Mouse (Mus musculus) neural tube, embryonic 11.5 days (tissue): ENCODE data around the gene Gm9903. TPM values are rescaled to one million over a fixed set of nuclear protein-coding genes. Genes with fewer than 3 reads are reported as not detected.

Experiments
- ATAC-seq: fragments of 200-750 bp; cut with Nextera tagmentation; 2 replicates; pipeline ENCODE4 v1.8.0; 2017; ENCODE audit warnings: moderate number of reproducible peaks, mild to moderate bottlenecking, moderate TSS enrichment, moderate library complexity; ENCODE audit not compliant: insufficient read depth, low FRiP score, low TSS enrichment
- DNase-seq: peaks from one replicate; pipeline ENCODE4 v3.0.0-alpha.2; 2015; ENCODE audit warnings: low spot score
- H3K27ac ChIP-seq: fragments of 300-500 bp; sonication (generic); 2 replicates; pipeline ENCODE4 v1.5.1; 2014; ENCODE audit warnings: low read depth, mild to moderate bottlenecking, low read length
- H3K27me3 ChIP-seq: fragments of 300-500 bp; sonication (generic); 2 replicates; pipeline ENCODE4 v1.6.1; 2014; ENCODE audit warnings: mild to moderate bottlenecking, low read length, mixed read lengths; ENCODE audit not compliant: control insufficient read depth, insufficient read depth
- H3K36me3 ChIP-seq: fragments of 300-500 bp; sonication (generic); 2 replicates; pipeline ENCODE4 v1.6.1; 2014; ENCODE audit warnings: mild to moderate bottlenecking, low read length, moderate library complexity, mixed read lengths; ENCODE audit not compliant: control insufficient read depth, insufficient read depth
- H3K4me1 ChIP-seq: fragments of 300-500 bp; sonication (generic); 2 replicates; pipeline ENCODE4 v1.6.1; 2014; ENCODE audit warnings: low read length, mixed read lengths; ENCODE audit not compliant: control insufficient read depth, insufficient read depth
- H3K4me2 ChIP-seq: fragments of 300-500 bp; sonication (generic); 2 replicates; pipeline ENCODE4 v1.6.1; 2014; ENCODE audit warnings: low read depth, mild to moderate bottlenecking, moderate library complexity
- H3K4me3 ChIP-seq: fragments of 300-500 bp; sonication (generic); 2 replicates; pipeline ENCODE4 v1.5.1; 2014; ENCODE audit warnings: low read depth, low read length
- H3K9ac ChIP-seq: fragments of 300-500 bp; sonication (generic); 2 replicates; pipeline ENCODE4 v1.6.1; 2014; ENCODE audit warnings: mild to moderate bottlenecking, low read length
- H3K9me3 ChIP-seq: fragments of 300-500 bp; sonication (generic); 2 replicates; pipeline ENCODE4 v1.6.1; 2016; ENCODE audit warnings: low read length; ENCODE audit not compliant: control insufficient read depth
- whole genome bisulfite sequencing: fragments of 180-500 bp; shearing (Covaris S2); extraction: QIAGEN DNeasy Blood & Tissue Kit; methylation state at CpG from one replicate; pipeline ENCODE4 v1.1.7; 2014; 5-methylcytosine and 5-hydroxymethylcytosine counted together
- polyA plus RNA-seq: library from polyadenylated mRNA; unstranded; fragments of >200 nt; fragmentation: Nextera tagmentation; extraction: Ambion mirVana; gene quantifications from 2 replicates; pipeline ENCODE4 v1.2.1, GENCODE M21; 2014

Gm9903 gene
- polyA plus RNA-seq, 1 experiment from 2014 or later, result 0.77 TPM

DNA sequence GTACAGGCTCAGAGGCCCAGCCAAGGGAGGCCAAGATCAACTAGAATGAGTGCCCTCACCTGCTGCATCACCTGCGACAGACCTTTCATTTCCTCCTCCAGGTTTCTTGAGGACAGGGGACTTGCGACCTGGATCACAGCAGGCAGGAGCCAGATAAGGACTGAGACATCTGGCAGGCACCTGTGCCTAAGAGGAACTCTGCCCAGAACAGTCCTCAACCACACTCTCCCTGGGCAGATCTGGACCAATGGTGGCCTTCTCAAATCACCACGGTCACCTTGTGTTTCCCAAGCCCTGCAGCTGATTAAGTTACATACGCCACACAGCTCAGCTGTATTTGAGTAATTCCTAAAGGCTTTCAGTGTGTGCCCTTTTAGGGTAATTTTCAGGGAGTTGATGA is 890 bp downstream of the Gm9903 start:
- ATAC-seq (no peak), DNase-seq (no peak)
- Histone ChIP-seq H3K9ac (no peak overlapping the region), H3K27me3 (no peaks in the 10 kb centered on the region), H3K27ac (no peak overlapping the region), H3K36me3 (no peaks in the 10 kb centered on the region), H3K4me2 (peak overlapping the region; percentile 40; the same call in 1 of the 2 replicates), H3K9me3 (no peaks in the 10 kb centered on the region), H3K4me1 (peaks cover 7% of the 10 kb centered on the region; the same call in 1 of the 2 replicates), H3K4me3 (no peak overlapping the region)
- 63% methylated on average over 4 of the region's 4 CpGs for WGBS

- DNase-seq, result no peak
- no peak overlapping the region for H3K9ac ChIP-seq
- H3K4me1 ChIP-seq, result peaks cover 7% of the 10 kb centered on the region; the same call in 1 of the 2 replicates
- no peaks in the 10 kb centered on the region for H3K9me3 ChIP-seq
- WGBS, result 89% methylated on average over 1 of the region's 1 CpGs
- no peaks in the 10 kb centered on the region for H3K27me3 ChIP-seq
- H3K4me3 ChIP-seq, result no peak overlapping the region
- no peaks in the 10 kb centered on the region for H3K36me3 ChIP-seq
- H3K4me2 ChIP-seq, result no peak overlapping the region
- ATAC-seq, result no peak
- no peak overlapping the region for H3K27ac ChIP-seq
Observed at GRCm38 (mm10) chr5:33632526-33632925, 2.8 kb downstream of the Gm9903 start.

DNA sequence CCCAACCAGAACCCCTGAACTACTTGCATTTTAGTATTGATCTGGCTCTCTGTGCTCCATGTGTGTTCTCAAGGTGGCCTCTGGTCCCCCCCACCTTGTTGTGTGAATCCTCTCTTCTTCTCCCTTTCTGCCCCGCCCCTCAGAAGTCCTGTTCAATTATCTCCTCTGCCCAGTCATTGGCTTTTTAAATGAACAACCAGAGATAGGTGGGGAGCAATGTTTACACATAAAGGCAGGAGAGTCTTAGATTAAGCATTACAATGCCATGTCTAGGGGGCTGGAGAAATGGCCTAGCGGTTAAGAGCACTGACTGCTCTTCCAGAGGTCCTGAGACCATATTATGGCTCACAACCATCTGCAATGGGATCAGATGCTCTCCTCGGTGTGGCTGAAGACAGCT is 5.6 kb downstream of the Gm9903 start:
- Histone ChIP-seq H3K4me1 (no peaks in the 10 kb centered on the region), H3K36me3 (peaks cover 4% of the 10 kb centered on the region; the same call in 1 of the 2 replicates), H3K4me2 (no peak overlapping the region), H3K27me3 (no peaks in the 10 kb centered on the region), H3K27ac (no peak overlapping the region), H3K9ac (no peak overlapping the region), H3K4me3 (no peak overlapping the region), H3K9me3 (no peaks in the 10 kb centered on the region)
- ATAC-seq, result no peak
- no peak for DNase-seq
- 88% methylated on average over 3 of the region's 3 CpGs for WGBS

DNA sequence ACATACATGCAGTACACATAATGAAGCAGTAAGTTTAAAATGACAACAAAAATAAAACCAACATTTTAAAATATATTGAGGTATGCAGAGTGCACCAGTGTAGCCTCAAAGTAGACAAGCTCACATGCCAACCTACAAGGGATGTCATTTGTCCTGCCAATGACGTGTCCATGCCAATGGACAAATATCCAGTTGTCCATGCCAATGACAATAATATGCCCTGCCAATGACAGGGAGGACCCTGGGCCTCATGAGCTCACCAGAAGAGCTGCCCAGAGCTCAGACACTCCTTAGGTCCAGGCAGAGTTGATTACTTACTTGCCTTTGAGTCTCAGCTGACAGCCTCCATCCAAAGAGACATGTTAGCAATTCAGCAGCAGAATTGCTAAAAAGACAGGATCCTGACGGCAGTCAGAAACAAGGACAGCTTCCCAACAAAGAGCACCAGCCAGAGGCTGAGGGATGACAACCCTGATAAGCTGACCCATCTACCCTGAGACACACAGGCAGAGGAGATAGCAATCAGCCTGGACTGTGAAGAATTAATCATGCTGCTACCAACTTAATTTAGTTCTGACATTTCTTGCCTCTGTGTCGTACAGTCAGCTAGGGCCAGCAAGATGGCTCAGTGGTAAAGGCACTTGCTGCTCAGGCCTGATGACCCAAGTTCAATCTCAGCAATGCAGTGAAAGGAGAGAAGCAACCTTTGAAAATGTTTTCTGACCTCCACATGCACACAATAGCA is 8.1 kb downstream of the Gm9903 start:
- H3K4me2 ChIP-seq, result no peak overlapping the region
- peaks cover 8% of the 10 kb centered on the region for H3K36me3 ChIP-seq
- no peak overlapping the region for H3K27ac ChIP-seq
- no peak overlapping the region for H3K4me3 ChIP-seq
- 87% methylated on average over 3 of the region's 3 CpGs for WGBS
- H3K9ac ChIP-seq, result no peak overlapping the region
- H3K4me1 ChIP-seq, result no peaks in the 10 kb centered on the region
- DNase-seq, result no peak
- no peaks in the 10 kb centered on the region for H3K9me3 ChIP-seq
- no peaks in the 10 kb centered on the region for H3K27me3 ChIP-seq
- no peak for ATAC-seq

GRCm38 (mm10) chr5:33638826-33639225 is 9.1 kb downstream of the Gm9903 start:
- Histone ChIP-seq H3K9ac (no peak overlapping the region), H3K36me3 (peaks cover 11% of the 10 kb centered on the region)
- WGBS, result 72% methylated on average over 4 of the region's 4 CpGs

DNA sequence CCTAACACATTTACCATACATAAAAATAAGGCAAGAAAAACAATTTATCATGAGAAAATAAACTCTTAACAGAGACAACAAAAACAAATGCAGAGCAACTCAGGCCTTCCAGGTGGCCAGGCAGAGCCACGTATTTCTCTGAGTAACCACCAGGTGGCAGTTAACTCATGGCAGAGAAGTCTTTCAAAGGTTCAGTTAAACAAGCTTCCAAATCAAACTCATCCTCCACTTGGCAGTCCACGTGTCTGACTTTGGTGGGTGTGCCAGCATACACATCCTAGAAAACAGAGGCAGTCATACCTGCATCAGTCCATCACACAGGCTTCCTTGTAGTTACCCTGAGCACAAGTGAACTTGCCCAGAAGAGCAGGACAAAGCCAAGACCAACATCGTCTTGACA is 10.9 kb downstream of the Gm9903 start:
- Histone ChIP-seq H3K27ac (no peak overlapping the region), H3K9me3 (no peaks in the 10 kb centered on the region), H3K9ac (no peak overlapping the region), H3K4me1 (no peaks in the 10 kb centered on the region), H3K4me2 (no peak overlapping the region), H3K27me3 (no peaks in the 10 kb centered on the region), H3K4me3 (no peak overlapping the region), H3K36me3 (peaks cover 11% of the 10 kb centered on the region)
- DNase-seq, result peak; percentile 45
- no peak for ATAC-seq
- 54% methylated on average over 3 of the region's 3 CpGs for WGBS

More at GRCm38 (mm10) chr5:33638826-33639225, 9.1 kb downstream of the Gm9903 start:
- DNase-seq, result no peak
- Histone ChIP-seq H3K4me2 (no peak overlapping the region), H3K4me3 (no peak overlapping the region), H3K4me1 (no peaks in the 10 kb centered on the region), H3K27ac (no peak overlapping the region), H3K9me3 (no peaks in the 10 kb centered on the region), H3K27me3 (no peaks in the 10 kb centered on the region)
- ATAC-seq, result no peak

DNA sequence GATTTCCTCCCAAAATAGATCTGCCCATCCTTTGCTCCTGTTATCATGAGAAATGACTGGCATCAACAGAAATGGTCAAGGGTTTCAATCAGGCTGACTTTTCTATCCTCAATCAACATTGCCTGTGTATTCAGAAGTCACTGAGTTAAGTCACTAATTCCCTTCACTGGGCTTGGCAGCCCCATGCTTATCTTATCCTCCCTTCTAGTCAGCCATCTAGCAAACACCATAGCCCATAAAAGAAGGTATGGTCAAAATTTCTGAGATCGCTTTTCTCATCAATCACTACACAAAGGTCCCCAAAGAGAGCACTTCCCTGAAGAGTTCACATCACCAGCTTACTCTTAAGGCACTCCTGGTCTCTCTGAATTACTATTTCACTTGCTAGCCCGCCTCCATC is 21.3 kb downstream of the Gm9903 start:
- Histone ChIP-seq H3K9ac (peak overlapping the region; percentile 80), H3K4me3 (peak overlapping the region; percentile 83), H3K27me3 (no peaks in the 10 kb centered on the region), H3K27ac (no peak overlapping the region), H3K9me3 (no peaks in the 10 kb centered on the region), H3K36me3 (peaks cover 8% of the 10 kb centered on the region), H3K4me1 (peaks cover 7% of the 10 kb centered on the region; the same call in 1 of the 2 replicates), H3K4me2 (peak overlapping the region; percentile 52)
- ATAC-seq (no peak), DNase-seq (no peak)
- WGBS, result 18% methylated on average over 2 of the region's 2 CpGs

DNA sequence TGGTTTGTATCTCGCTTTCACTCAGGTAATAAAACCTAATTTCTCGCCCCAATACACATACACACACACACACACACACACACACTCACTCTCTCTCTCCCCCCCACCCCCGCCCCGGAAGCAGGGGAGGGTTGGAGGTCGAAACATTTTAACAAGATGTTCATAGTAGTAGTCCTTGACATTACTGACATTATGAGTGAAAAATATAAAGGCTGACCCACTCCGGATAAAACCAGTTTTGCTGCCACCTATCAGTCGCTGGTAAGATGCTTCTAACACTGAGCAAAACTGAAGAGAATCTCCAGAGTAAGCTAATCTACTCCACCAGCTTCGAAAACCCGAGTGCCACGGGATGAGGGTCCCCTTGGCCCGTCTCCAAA is 21.8 kb downstream of the Gm9903 start:
- no peaks in the 10 kb centered on the region for H3K27me3 ChIP-seq
- ATAC-seq, result no peak
- peak overlapping the region; percentile 52 for H3K4me2 ChIP-seq
- under 1% methylated on average over 11 of the region's 11 CpGs for WGBS
- peak overlapping the region; percentile 83 for H3K4me3 ChIP-seq
- peak overlapping the region; percentile 80 for H3K9ac ChIP-seq
- H3K4me1 ChIP-seq, result peaks cover 7% of the 10 kb centered on the region; the same call in 1 of the 2 replicates
- peak; percentile 11 for DNase-seq
- H3K9me3 ChIP-seq, result no peaks in the 10 kb centered on the region
- peak overlapping the region; percentile 96 for H3K27ac ChIP-seq
- H3K36me3 ChIP-seq, result peaks cover 8% of the 10 kb centered on the region
